Mouse (Mus musculus): ENCODE data around the gene Rundc1. TPM values are rescaled to one million over a fixed set of nuclear protein-coding genes. Genes with fewer than 3 reads are reported as not detected.
"Not testable (repeated sequence)": the region's sequence is repeated elsewhere in the genome, so short reads cannot be mapped to it uniquely, and the experiment has no call there.

The Rundc1 gene
- 4.8 and 7.0 TPM in 2 replicates for total RNA-seq (2017)

DNA sequence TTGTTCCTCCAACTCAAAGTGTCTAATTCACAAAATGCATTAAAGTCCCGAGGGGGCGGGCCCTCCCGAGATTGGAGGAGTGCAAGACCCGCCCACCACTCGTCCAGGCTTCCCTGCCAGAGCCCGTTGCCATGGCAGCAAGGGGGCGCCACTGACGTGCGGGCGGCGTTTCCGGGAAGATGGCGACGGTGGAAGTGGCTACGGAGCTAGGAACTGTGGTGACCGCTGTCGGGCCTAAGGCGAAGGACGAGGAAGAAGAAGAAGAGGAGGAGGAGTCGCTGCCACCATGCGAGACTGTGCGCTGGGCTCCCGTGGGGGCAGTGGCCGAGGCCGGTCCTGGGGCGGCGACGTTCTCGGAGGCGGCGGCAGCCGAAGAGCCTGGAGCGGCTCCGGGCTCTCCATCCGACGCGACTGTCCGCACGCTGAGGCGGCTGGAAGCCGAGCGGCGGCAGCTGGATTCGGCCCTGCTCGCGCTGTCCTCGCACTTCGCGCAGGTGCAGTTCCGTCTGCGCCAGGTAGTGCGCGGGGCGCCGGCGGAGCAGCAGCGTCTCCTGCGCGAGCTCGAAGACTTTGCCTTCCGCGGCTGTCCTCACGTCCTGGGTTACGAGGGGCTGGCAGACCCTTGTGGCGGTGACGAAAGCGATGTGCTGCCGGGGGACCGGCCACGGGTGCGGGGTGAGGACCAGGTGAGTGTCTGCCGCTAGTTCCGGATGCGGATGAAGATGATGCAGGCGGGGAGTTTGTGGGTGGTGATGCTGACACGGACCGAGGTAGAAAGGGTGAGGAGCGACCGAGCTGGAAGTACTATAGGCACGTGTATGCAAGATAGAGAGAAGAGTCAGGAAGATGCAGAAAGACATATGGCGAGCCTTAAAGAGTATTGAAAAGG is at the start of gene Rundc1, which contains the start of gene Ptges3l:
TSS of gene Rundc1 (plus strand) at position 161 of the 889 bp plus-strand sequence.
TSS of gene Ptges3l (minus strand) at position 409 of the 889 bp plus-strand sequence.
- ATAC-seq (replicated peaks in 1 of 2; ENCODE audit: insufficient read depth in 1 of 2, low FRiP score in 2 of 2, low TSS enrichment in 1 of 2, low read depth in 1 of 2, poor library complexity in 2 of 2, severe bottlenecking in 2 of 2): peak; percentile 97 to 98

DNA sequence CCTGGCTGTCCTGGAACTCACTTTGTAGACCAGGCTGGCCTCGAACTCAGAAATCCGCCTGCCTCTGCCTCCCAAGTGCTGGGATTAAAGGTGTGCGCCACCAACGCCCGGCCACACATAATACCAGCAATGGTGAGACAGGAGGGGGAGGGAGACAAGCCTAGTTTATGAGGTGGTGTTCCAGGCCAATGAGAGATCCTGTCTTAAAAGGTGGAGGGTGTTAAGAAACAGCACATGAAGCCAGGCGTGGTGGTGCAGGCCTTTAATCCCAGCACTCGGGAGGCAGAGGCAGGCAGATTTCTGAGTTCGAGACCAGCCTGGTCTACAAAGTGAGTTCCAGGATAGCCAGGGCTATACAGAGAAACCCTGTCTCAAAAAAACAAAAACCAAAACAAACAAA is 46.7 kb upstream of the Rundc1 start:
- not testable (repeated sequence) for ATAC-seq (replicated peaks in 1 of 2; ENCODE audit: insufficient read depth in 1 of 2, low FRiP score in 2 of 2, low TSS enrichment in 1 of 2, low read depth in 1 of 2, poor library complexity in 2 of 2, severe bottlenecking in 2 of 2)

DNA sequence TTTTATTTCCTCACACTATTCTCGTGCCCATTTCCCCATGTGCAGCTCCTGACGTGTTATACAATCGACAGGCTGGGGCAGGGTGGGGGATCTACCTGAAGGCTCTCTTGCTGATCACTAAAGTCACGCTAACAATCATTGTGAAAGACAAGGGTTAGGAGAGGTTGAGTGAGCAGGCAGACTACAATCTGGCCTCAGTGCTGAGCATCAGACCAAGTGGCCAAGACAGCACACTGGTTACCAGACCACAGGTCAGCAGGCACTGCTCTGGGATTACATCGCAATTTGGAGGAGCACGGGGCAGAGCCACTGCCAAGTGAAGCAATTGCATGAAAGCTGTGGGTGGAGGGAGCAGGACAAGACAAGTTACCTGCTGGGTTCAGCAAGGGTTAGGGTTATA is 46.0 kb upstream of the Rundc1 start:
- ATAC-seq (replicated peaks in 1 of 2; ENCODE audit: insufficient read depth in 1 of 2, low FRiP score in 2 of 2, low TSS enrichment in 1 of 2, low read depth in 1 of 2, poor library complexity in 2 of 2, severe bottlenecking in 2 of 2): no peak

DNA sequence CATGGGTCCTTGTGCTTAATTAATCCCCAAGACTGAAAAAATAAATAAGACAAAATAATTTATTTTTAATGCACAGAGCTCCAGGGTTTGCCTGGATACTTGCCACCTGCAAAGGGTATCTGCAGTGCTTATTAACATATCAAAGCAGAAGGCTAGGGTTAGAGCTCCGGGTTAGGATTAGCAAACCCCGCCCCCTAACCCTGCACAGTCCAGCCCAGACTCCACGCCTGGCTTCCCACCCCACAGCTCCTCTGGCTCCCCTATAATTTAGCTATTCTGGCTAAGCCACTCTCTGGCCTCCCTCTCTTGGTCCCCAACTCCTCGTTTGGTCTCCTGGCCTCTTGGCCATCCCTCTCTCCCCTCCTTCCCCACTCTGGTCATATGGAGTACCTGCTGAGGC is 43.1 kb upstream of the Rundc1 start:
- no peak for ATAC-seq (replicated peaks in 1 of 2; ENCODE audit: insufficient read depth in 1 of 2, low FRiP score in 2 of 2, low TSS enrichment in 1 of 2, low read depth in 1 of 2, poor library complexity in 2 of 2, severe bottlenecking in 2 of 2)

DNA sequence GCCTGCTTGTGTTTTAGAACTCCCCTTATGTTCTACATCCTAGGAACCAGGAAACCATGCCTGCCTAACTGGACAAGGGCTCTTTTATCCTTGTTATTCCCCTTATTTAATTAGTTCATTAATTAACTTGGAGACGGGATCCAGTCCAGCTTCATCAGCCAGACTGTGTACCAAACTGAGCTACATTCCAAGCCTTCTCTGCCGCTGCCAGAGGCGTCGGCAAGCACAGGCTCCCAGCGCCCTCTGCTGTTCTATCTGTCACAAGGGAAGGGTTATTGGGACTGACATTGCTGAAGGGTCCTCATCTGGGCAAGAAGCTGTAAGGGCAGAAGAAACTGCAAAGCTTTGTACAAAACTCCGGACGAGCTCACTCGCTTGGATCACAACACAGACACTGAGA is 29.8 kb upstream of the Rundc1 start:
- ATAC-seq (replicated peaks in 1 of 2; ENCODE audit: insufficient read depth in 1 of 2, low FRiP score in 2 of 2, low TSS enrichment in 1 of 2, low read depth in 1 of 2, poor library complexity in 2 of 2, severe bottlenecking in 2 of 2): peak; percentile 80 to 85

DNA sequence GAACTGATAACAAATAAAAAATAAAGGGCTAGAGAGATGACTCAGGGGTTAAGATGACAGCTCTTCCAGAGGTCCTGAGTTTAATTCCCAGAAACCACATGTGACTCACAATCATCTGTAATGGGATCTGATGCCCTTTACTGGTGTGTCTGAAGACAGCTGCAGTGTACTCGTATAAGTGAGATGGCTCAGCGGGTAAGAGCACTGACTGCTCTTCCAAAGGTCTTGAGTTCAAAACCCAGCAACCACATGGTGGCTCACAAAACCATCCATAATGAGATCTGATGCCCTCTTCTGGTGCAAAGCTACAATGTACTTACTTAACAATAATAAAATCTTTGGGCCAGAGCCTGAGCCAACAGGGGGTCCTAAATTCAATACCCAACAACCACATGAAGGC is 9.6 kb upstream of the Rundc1 start:
- ATAC-seq (replicated peaks in 1 of 2; ENCODE audit: insufficient read depth in 1 of 2, low FRiP score in 2 of 2, low TSS enrichment in 1 of 2, low read depth in 1 of 2, poor library complexity in 2 of 2, severe bottlenecking in 2 of 2): no peak

- peak in 1 of 2 experiments; percentile 39; a peak in 1 of 4 replicates for ATAC-seq (replicated peaks in 1 of 2; ENCODE audit: insufficient read depth in 1 of 2, low FRiP score in 2 of 2, low TSS enrichment in 1 of 2, low read depth in 1 of 2, poor library complexity in 2 of 2, severe bottlenecking in 2 of 2)
Observed at GRCm38 (mm10) chr11:101416433-101417100, 8.3 kb upstream of the Rundc1 start.

GRCm38 (mm10) chr11:101417101-101417855 is 7.6 kb upstream of the Rundc1 start, which contains the start of gene Aarsd1:
TSS of gene Aarsd1 (minus strand) at chr11:101417615.
- peak; percentile 79 to 88 for ATAC-seq (replicated peaks in 1 of 2; ENCODE audit: insufficient read depth in 1 of 2, low FRiP score in 2 of 2, low TSS enrichment in 1 of 2, low read depth in 1 of 2, poor library complexity in 2 of 2, severe bottlenecking in 2 of 2)

- no peak for ATAC-seq (replicated peaks in 1 of 2; ENCODE audit: insufficient read depth in 1 of 2, low FRiP score in 2 of 2, low TSS enrichment in 1 of 2, low read depth in 1 of 2, poor library complexity in 2 of 2, severe bottlenecking in 2 of 2)
Observed at GRCm38 (mm10) chr11:101418991-101419390, 5.9 kb upstream of the Rundc1 start.

GRCm38 (mm10) chr11:101419610-101420009 is 5.3 kb upstream of the Rundc1 start:
- no peak for ATAC-seq (replicated peaks in 1 of 2; ENCODE audit: insufficient read depth in 1 of 2, low FRiP score in 2 of 2, low TSS enrichment in 1 of 2, low read depth in 1 of 2, poor library complexity in 2 of 2, severe bottlenecking in 2 of 2)

- ATAC-seq (replicated peaks in 1 of 2; ENCODE audit: insufficient read depth in 1 of 2, low FRiP score in 2 of 2, low TSS enrichment in 1 of 2, low read depth in 1 of 2, poor library complexity in 2 of 2, severe bottlenecking in 2 of 2): no peak
Observed at GRCm38 (mm10) chr11:101420148-101420547, 4.7 kb upstream of the Rundc1 start.

DNA sequence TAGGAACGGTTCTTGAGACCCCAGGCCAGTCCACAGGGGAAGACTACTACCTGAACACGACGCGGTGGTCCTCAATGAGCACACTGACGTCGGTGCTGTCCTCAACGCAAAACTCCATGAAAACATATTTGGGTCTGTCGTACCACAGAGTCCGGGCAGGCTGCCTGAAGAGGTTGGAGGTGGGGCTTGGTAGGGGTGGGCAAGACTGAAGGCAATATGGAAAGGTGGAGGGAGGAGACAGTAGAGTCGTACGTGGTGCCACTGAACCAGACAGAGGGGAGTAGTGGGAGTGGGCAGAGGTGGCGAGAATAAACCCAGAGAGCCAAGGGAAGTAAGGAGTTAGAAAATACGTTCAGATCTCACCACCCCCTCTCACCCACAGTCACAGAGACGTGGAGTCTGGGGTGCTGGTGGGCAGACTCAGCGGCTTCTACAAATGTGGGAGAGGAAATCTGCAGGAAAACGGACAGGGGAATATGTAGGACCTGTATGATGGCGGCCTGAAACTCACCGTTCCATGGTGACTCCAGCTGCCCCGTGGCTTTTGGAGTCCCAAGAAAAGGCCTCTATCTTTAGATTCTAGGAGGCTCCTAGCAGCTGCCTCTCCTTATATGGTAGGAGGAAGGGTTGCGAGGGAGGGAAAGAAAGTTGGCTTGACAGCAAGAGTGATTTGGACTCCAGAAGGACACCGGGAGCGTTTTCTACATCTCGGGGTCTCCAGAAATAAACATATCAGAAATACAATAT is 607 bp upstream of the Rundc1 start, which contains the start of gene Gm27029:
TSS of gene Gm27029 (minus strand) at position 692 of the 747 bp plus-strand sequence.
- peak in 1 of 2 experiments; percentile 17; a peak in 2 of 4 replicates for ATAC-seq (replicated peaks in 1 of 2; ENCODE audit: insufficient read depth in 1 of 2, low FRiP score in 2 of 2, low TSS enrichment in 1 of 2, low read depth in 1 of 2, poor library complexity in 2 of 2, severe bottlenecking in 2 of 2)

- no peak for ATAC-seq (replicated peaks in 1 of 2; ENCODE audit: insufficient read depth in 1 of 2, low FRiP score in 2 of 2, low TSS enrichment in 1 of 2, low read depth in 1 of 2, poor library complexity in 2 of 2, severe bottlenecking in 2 of 2)
Observed at GRCm38 (mm10) chr11:101426165-101426564, 1.3 kb downstream of the Rundc1 start.

DNA sequence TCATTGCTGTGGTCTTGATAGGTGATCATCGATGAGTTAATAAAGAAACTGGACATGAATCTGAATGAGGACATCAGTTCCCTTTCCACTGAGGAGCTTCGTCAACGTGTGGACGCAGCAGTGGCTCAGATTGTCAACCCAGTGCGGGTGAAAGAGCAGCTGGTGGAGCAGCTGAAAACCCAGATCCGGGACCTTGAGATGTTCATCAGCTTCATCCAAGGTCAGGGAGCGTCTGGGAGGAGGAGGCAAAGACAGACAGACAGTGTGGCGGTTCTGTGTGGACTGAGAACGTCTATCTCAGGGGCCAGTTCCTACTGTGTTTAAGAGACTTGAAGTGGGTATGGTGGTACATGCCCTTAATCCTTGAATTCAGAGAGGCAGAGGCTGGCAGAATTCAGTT is 6.4 kb downstream of the Rundc1 start:
- no peak for ATAC-seq (replicated peaks in 1 of 2; ENCODE audit: insufficient read depth in 1 of 2, low FRiP score in 2 of 2, low TSS enrichment in 1 of 2, low read depth in 1 of 2, poor library complexity in 2 of 2, severe bottlenecking in 2 of 2)

DNA sequence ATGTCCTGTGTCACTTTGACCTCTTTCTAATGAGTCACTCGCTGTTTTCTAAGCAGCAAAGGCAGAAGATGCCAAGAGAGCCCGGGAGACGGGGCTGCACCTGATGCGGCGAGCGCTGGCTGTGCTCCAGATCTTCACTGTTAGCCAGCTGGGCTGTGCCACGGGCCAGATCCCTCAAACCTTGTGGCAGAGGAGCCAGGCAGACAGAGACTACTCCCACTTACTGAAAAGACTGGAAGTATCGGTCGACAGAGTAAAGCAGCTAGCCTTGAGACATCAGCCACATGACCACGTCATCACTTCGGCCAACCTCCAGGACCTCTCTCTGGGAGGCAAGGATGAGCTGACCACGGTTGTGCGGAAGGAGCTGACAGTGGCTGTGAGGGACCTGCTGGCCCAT is 8.5 kb downstream of the Rundc1 start:
- ATAC-seq (replicated peaks in 1 of 2; ENCODE audit: insufficient read depth in 1 of 2, low FRiP score in 2 of 2, low TSS enrichment in 1 of 2, low read depth in 1 of 2, poor library complexity in 2 of 2, severe bottlenecking in 2 of 2): no peak

DNA sequence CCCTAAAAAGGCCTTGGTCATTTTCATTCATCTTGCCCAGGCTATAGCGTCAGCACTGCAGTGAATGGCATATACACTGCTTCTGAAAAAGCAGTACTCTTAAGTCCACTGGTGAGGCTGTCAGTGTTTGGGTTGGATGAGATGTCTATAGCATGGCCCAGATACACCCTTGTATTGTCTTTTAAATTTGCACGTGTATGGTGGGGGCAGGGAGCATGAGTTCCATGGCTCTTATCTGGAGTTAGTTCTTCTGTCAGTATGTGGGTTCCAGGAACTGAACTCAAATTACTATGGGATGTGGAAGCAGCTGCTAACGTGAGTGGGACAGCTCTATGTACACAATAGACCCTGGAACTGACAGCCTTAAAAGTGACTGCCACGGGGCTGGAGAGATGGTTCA is 10.9 kb downstream of the Rundc1 start:
- ATAC-seq (replicated peaks in 1 of 2; ENCODE audit: insufficient read depth in 1 of 2, low FRiP score in 2 of 2, low TSS enrichment in 1 of 2, low read depth in 1 of 2, poor library complexity in 2 of 2, severe bottlenecking in 2 of 2): no peak

DNA sequence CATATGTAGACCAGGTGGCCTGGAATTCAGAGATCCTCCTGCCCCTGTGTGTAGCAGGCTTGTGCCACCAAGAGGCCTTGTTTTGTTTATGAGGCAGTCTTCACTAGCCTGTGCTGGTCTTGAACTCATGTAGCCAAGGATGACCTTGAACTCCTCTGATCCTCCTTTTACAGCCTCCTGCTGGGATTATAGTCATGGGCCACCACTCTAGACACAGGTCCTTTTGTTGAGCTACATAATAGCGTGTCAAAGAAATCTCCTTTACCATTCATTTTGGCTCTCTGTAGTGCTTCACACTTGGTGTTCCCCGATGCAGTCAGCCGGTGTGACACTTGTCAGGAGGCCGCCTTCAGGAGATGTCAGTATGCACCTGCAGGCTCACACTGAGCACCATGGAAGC is 12.0 kb downstream of the Rundc1 start:
- no peak for ATAC-seq (replicated peaks in 1 of 2; ENCODE audit: insufficient read depth in 1 of 2, low FRiP score in 2 of 2, low TSS enrichment in 1 of 2, low read depth in 1 of 2, poor library complexity in 2 of 2, severe bottlenecking in 2 of 2)
